Mouse (Mus musculus) heart, adult 10 weeks (tissue): ENCODE results near the gene Angptl8. TPM values are rescaled to one million over a fixed set of nuclear protein-coding genes. Genes with fewer than 3 reads are reported as not detected.

Experiments used
- polyA plus RNA-seq: library from polyadenylated mRNA; stranded (reverse); fragments of 350-450 nt; fragmentation: Illumina TruSeq; extraction: RNeasy Lipid Tissue Mini Kit (QIAGEN cat#74804); gene quantifications from one replicate; pipeline ENCODE4 v1.2.3, GENCODE M21; 2014; ENCODE audit warnings: low read depth, low replicate concordance

The Angptl8 gene
- not detected for polyA plus RNA-seq

GRCm38 (mm10) chr9:21835258-21835912, at the start of gene Angptl8:
Gene Angptl8, plus strand, starts transcription at chr9:21835510.

GRCm38 (mm10) chr9:21798345-21799009, 36.8 kb upstream of the Angptl8 start, which contains the start of gene Kank2:
Gene Kank2, minus strand, starts transcription at chr9:21798744.

DNA sequence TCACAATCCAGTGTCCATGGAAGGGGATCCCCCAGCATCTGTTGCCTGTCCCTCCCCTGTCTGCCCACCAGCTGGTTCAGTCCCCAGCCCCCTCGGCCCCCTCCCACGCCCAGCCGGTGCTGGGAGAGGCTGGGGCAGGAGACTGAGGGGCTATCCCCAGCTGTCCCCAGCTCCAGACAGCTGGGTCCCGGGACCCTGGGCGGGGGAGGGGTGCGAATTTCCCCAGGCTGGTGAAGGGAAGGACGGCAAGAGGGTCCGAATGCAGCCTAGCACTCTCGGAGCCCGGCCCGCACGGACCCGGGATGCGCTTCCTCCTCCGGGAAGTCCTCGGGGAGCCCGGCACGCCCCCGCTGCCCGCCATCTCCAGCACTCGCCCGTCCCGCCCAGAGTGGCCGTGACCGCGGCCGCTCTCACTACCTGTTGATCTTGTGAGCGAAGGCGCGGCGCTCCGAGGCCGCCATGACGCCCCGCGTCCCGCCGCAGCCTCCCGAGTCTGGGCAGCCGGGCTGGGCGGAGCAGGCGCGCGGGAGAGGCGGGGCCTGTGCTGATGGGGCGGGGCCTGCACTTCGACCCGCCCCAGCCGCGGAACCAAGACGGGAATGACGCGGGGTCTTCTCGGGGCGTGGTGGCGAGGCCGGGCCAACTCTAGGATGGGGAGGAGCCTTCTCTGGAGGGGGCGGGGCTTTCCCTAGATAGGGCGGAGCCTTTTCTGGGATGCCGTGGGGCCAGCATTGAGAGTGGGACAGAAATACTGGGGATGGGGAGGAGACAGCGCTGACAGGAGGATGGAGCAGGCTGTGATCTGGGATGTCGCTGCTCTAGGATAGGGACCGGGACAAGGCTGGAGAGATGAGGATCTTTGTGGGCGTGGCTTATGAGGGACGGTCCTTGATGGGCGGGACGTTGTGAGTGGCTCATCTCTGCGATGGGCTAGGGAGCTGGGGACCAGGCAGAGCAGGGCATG, 17.1 kb downstream of the Angptl8 start, which contains the start of gene Dock6:
Dock6 (minus strand) TSS at position 508 of the 964 bp plus-strand sequence.

Other genes starting within 250 kb of the Angptl8 start
- gene Timm29, start 242.8 kb upstream of the Angptl8 start, polyA plus RNA-seq = 53.5 TPM
- 6.8 TPM for gene Yipf2, start 242.7 kb upstream of the Angptl8 start, polyA plus RNA-seq
- 29.6 TPM for gene Smarca4, start 219.3 kb upstream of the Angptl8 start, polyA plus RNA-seq
- gene Ldlr, start 112.0 kb upstream of the Angptl8 start, polyA plus RNA-seq = 6.5 TPM
- gene Spc24, start 75.2 kb upstream of the Angptl8 start, polyA plus RNA-seq = 8.4 TPM
- 59.6 TPM for gene Kank2, start 36.8 kb upstream of the Angptl8 start, polyA plus RNA-seq
- gene Dock6, start 17.1 kb downstream of the Angptl8 start, polyA plus RNA-seq = 53.0 TPM
- 12.5 TPM for gene Rab3d, start 82.7 kb downstream of the Angptl8 start, polyA plus RNA-seq
- 8.1 TPM for gene Ccdc159, start 92.0 kb downstream of the Angptl8 start, polyA plus RNA-seq
- 107 TPM for gene Tmem205, start 92.0 kb downstream of the Angptl8 start, polyA plus RNA-seq
- gene Plppr2, start 101.5 kb downstream of the Angptl8 start, polyA plus RNA-seq = 4.9 TPM
- 9.2 TPM for gene Swsap1, start 120.2 kb downstream of the Angptl8 start, polyA plus RNA-seq
- gene Epor, start 128.0 kb downstream of the Angptl8 start, polyA plus RNA-seq = 0.50 TPM
- 9.7 TPM for gene Rgl3, start 153.9 kb downstream of the Angptl8 start, polyA plus RNA-seq
- not detected for gene Ccdc151, start 167.1 kb downstream of the Angptl8 start, polyA plus RNA-seq
- 53.0 TPM for gene Prkcsh, start 167.3 kb downstream of the Angptl8 start, polyA plus RNA-seq
- 0.10 TPM for gene Elavl3, start 216.5 kb downstream of the Angptl8 start, polyA plus RNA-seq
- gene Gm49318, start 235.7 kb downstream of the Angptl8 start, polyA plus RNA-seq = not detected
- 5.1 TPM for gene Zfp653, start 235.9 kb downstream of the Angptl8 start, polyA plus RNA-seq
- gene Ecsit, start 249.9 kb downstream of the Angptl8 start, polyA plus RNA-seq = 114 TPM